Mouse (Mus musculus) lung, adult 2 months (tissue): ENCODE data around the gene Cyp2j7. TPM values are rescaled to one million over a fixed set of nuclear protein-coding genes. Genes with fewer than 3 reads are reported as not detected.
"Not testable (repeated sequence)": the region's sequence is repeated elsewhere in the genome, so short reads cannot be mapped to it uniquely, and the experiment has no call there.

Experiments used
- DNase-seq: peaks from one replicate; pipeline ENCODE4 v3.0.0; 2022
- H3K4me1 ChIP-seq: fragments of 200-500 bp; 2 replicates; pipeline ENCODE4 v1.6.1; 2011; ENCODE audit warnings: low read length; ENCODE audit not compliant: control insufficient read depth, insufficient read depth
- H3K4me3 ChIP-seq: fragments of 200-500 bp; replicated peaks from 2 replicates; pipeline ENCODE3; 2011; ENCODE audit warnings: low read depth, mild to moderate bottlenecking, control low read depth, low read length; ENCODE audit errors: extremely low read depth
- CTCF ChIP-seq: fragments of 200-500 bp; IDR thresholded peaks from 2 replicates; pipeline ENCODE4 v1.5.1; 2011; ENCODE audit warnings: mild to moderate bottlenecking, low read length, control low read depth; ENCODE audit not compliant: insufficient read depth
- POLR2A ChIP-seq: fragments of 200-500 bp; IDR thresholded peaks from 2 replicates; pipeline ENCODE4 v1.6.1; 2011; ENCODE audit warnings: low read depth, mild to moderate bottlenecking, control low read depth, low read length, borderline replicate concordance; ENCODE audit errors: extremely low read depth
- WGBS: fragments of 180-500 bp; shearing (Covaris S2); methylation state at CpG from one replicate; pipeline ENCODE4 v1.1.7; 2018; 5-methylcytosine and 5-hydroxymethylcytosine counted together
- polyA plus RNA-seq: library from polyadenylated mRNA; depleted of rRNA; stranded (reverse); fragments of >200 nt; gene quantifications from 2 replicates; pipeline ENCODE4 v1.2.3, GENCODE M21; 2012; rRNA removed

Gene Cyp2j7
- polyA plus RNA-seq, result not detected in 2 replicates

DNA sequence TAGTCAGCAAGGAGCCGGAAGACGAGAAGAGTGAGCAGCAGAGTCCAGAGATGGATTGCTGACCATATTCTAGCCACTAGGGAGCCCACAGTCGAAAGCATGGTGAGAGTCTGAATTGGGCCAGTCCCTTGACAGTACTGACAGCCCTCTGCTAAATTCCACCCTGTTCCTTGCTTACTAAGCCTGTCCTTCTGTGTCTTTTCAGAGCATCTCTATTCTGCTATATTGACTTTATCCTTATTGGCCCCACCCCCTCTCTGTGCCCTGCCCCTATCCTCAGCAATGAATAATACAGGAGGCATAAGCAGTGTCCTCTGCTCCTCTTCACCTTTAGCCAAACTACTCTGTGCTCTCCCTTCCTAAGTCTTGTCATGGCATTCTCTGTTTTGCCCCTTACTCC, at the start of gene Cyp2j7:
Gene Cyp2j7 (minus strand): TSS at position 101 of the 400 bp plus-strand sequence.
- no peak within 1 kb of the TSS for H3K4me3 ChIP-seq
- H3K4me1 ChIP-seq, result no peaks in the 10 kb centered on the region
- DNase-seq, result no peak
- 63% methylated on average over 3 of the region's 3 CpGs for WGBS
- TF ChIP-seq CTCF, result no peak
- TF ChIP-seq POLR2A, result no peak

DNA sequence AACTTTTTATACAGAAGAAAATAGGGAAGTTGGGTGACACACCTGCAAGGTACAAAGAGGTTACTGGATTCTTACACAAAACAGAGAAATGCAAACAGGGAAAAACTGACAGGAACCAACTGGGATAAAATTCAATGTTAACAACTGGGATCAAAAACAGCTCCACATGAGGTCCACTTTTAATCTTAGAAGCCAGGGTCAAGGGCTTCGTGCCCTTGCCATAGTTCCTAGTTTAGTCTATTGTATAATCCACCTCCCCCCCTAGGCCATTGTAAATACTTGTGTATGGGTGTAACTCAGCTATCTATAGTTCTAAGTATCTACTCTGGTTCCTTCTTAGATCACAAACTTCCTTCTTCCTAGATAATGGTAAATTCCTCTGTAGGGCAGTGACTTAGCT, 40.4 kb upstream of the Cyp2j7 start:
- WGBS, result 58% methylated on average over 1 of the region's 1 CpGs
- H3K4me3 ChIP-seq, DNase-seq, H3K4me1 ChIP-seq: not testable (repeated sequence)

DNA sequence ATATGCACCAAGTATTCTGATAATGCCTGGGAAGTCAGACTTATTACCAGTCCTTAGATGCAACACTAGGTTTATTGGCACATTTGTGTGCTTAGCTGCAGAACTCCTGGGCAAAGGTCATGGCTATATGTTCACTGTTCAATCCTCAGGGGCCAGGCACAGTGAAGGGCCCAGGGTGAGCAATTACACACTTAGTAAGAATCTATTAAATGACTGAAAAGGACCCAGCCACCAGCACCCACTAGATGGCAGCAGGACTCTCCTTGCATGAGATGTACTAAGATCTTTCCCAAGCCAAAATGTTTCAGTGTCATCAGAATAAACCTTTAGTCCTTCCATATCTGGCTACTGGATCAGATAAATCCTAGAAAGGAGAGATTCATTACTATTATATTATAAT, 37.4 kb upstream of the Cyp2j7 start:
- Histone ChIP-seq H3K4me3 (no peak overlapping the region), H3K4me1 (no peaks in the 10 kb centered on the region)
- 0 out of 2 replicates have a peak, but pooled peaks have one; percentile 2 for TF ChIP-seq CTCF
- no peak for TF ChIP-seq POLR2A
- DNase-seq, result no peak

DNA sequence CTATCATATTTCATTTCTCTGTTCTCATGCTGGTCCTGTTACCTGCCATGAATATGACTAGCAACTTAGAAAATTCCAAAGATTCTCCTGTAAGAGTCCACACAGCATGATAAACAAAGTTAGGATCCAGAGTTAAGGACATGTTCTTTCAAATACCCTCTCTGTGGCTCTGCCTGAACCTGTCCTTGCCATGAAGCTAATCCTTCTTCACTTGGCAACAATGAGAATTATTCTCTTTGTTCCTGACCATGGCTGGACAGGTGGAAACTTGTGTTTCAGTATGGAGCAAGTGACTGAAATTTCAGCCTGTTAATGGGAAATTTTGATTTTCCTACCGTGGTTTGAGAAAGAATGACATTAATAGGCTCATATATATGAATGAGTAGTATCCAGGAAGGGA, 39.8 kb downstream of the Cyp2j7 start:
- TF ChIP-seq CTCF (no peak), POLR2A (no peak)
- 51% methylated on average over 1 of the region's 1 CpGs for WGBS
- no peaks in the 10 kb centered on the region for H3K4me1 ChIP-seq

DNA sequence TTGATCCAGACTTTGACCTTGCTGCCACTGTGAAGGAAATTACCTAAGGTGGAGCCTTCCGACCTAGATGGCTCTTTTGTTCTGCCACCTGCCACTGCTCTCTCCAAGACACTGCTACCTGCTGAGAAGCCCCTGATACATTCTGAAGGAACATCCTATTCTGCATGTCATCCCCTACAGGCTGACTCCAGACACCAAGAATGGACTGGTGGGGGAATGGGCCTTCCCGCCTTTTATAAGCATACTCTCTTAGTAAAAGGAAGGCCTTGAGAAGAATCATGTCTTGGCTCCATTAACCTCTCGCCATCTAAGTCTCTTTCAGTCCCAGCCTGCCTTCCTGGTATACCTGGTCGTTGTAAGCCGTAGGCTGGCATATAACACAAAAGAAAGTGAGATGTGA, 47.1 kb downstream of the Cyp2j7 start:
- not testable (repeated sequence) for H3K4me1 ChIP-seq, H3K4me3 ChIP-seq, DNase-seq
- WGBS, result 88% methylated on average over 5 of the region's 5 CpGs

More for the DNA sequence above, 39.8 kb downstream of the Cyp2j7 start:
- H3K4me3 ChIP-seq, result no peak overlapping the region
- no peak for DNase-seq

DNA sequence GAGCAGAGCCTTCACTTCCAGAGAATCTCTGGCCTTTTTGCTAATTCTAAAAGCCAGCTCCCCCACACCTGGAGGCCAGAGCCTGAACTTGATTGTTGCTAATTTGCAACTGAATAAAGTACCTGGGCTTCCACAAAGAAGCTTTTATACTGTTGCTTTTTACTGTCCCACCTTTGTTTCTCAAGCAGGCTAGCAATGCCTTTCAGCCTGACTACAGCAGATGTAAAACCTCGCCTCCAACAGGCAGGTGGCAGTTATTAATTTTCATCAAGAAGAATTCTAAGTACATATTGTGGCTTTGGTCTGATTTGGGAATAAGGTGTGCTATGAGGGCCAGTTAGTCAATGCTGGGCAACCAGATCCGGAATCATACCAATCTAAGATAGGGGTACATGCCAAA, 47.8 kb downstream of the Cyp2j7 start:
- 71% methylated on average over 2 of the region's 2 CpGs for WGBS
- not testable (repeated sequence) for DNase-seq, H3K4me1 ChIP-seq, H3K4me3 ChIP-seq

DNA sequence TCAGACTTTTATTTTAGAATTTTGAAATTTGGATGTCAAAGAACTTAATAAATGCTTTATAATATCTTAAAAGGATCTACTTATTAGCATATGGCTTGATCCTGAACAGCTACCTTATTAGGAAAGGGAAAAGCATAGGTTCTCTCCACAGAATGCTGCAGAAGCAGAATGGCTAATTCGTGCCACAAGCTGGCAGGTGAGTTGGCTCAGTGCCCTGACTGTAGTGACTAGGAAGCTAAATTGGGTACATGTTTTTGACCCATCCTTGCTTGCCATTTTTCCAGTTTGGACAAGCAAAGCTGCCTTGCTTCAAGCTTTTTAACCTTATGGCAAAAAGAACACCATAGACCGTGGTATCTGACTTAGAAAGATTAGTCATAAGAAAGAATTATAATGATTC, 48.3 kb downstream of the Cyp2j7 start:
- 75% methylated on average over 2 of the region's 2 CpGs for WGBS
- DNase-seq, H3K4me3 ChIP-seq, H3K4me1 ChIP-seq: not testable (repeated sequence)

DNA sequence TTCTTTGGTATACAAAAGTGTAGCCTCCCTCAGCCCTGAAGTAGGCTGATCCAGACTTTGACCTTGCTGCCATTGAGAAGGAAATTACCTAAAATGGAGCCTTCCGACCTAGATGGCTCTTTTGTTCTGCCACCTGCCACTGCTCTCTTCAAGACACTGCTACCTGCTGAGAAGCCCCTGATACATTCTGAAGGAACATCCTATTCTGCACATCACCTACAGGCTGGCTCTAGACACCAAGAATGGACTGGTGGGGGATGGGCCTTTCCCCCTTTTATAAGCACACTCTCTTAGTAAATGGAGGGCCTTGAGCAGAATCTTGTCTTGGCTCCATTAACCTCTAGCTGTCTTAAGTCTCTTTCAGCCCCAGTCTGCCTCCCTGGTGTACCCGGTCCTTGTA, 51.7 kb downstream of the Cyp2j7 start:
- H3K4me3 ChIP-seq, H3K4me1 ChIP-seq, DNase-seq: not testable (repeated sequence)
- 86% methylated on average over 2 of the region's 2 CpGs for WGBS

DNA sequence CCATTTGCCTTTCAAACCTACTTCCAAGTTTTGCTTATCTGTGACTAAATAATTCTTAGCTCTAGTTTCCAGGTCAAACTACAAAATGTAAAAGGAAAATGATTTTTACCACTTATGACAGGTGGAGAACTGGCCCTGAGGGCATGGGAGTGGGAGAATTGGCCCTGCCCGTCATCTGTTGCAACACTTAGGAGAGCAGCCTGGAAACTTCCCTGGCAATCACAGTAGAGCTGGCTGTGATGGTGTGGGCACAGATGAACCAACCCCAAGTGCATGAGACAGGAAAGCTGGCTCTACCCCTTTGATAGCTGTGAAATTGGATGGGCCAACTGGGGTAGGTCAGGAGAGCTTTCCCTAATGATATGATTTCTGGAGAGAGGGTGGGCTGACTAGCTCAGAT, 73.6 kb downstream of the Cyp2j7 start:
- no peak overlapping the region for H3K4me3 ChIP-seq
- 63% methylated on average over 1 of the region's 1 CpGs for WGBS
- no peak for TF ChIP-seq POLR2A
- no peak for TF ChIP-seq CTCF
- no peak for DNase-seq
- H3K4me1 ChIP-seq, result no peaks in the 10 kb centered on the region

DNA sequence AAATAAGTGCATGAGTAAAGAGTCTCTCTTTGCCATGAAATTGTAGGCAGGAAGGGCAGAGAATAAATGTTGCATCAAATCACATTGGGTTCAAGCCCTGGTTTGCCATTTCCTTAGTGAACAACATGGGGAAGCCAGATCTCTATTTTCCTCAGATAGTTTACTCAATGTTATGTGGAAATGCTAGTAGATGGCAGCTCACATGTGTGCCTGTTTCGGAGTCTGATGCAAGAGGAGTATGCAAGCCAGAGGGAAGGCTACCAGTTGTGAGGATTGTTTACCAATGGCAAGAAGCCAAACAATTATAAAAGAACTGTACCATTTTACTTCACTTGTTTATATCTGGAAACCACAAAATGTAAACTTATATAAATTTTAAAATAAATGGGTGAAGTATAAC, 74.9 kb downstream of the Cyp2j7 start:
- TF ChIP-seq POLR2A, result no peak
- TF ChIP-seq CTCF, result no peak
- no peak for DNase-seq
- 58% methylated on average over 1 of the region's 1 CpGs for WGBS
- no peaks in the 10 kb centered on the region for H3K4me1 ChIP-seq
- H3K4me3 ChIP-seq, result no peak overlapping the region

Other genes with a start within 250 kb of the Cyp2j7 start
- gene Cyp2j13, start 159.1 kb downstream of the Cyp2j7 start, polyA plus RNA-seq, result not detected in 2 replicates
- gene Cyp2j12, start 95.5 kb downstream of the Cyp2j7 start, polyA plus RNA-seq, result not detected in 2 replicates
- not detected in 2 replicates for gene Cyp2j11, start 112.0 kb upstream of the Cyp2j7 start, polyA plus RNA-seq